Mouse (Mus musculus) spleen, postnatal 10 days (tissue): ENCODE results near the gene A2m.

ENCODE experiments used
- DNase-seq, 2 experiments: peaks; one replicate each; pipeline ENCODE4 v3.0.0; 2021 to 2022; ENCODE audit warnings: low spot score in 2 of 2

Gene A2m

GRCm38 (mm10) chr6:121635076-121635475, at the start of gene A2m:
Gene A2m, plus strand, starts transcription at chr6:121635376.
- DNase-seq, result no peak

GRCm38 (mm10) chr6:121590131-121590530, 45.0 kb upstream of the A2m start:
- DNase-seq, result no peak

- no peak for DNase-seq
Observed at GRCm38 (mm10) chr6:121600927-121601326, 34.2 kb upstream of the A2m start.

- no peak for DNase-seq
Observed at GRCm38 (mm10) chr6:121607861-121608260, 27.3 kb upstream of the A2m start.

- no peak for DNase-seq
Observed at GRCm38 (mm10) chr6:121611796-121612195, 23.4 kb upstream of the A2m start.

GRCm38 (mm10) chr6:121617476-121617875, 17.7 kb upstream of the A2m start:
- no peak for DNase-seq

- no peak for DNase-seq
Observed at GRCm38 (mm10) chr6:121622525-121622924, 12.7 kb upstream of the A2m start.

- DNase-seq, result no peak
Observed at GRCm38 (mm10) chr6:121634520-121634919, 656 bp upstream of the A2m start.

- DNase-seq, result no peak
Observed at GRCm38 (mm10) chr6:121635878-121636371, 749 bp downstream of the A2m start.

- DNase-seq, result no peak
Observed at GRCm38 (mm10) chr6:121648499-121648898, 13.3 kb downstream of the A2m start.
